Mouse (Mus musculus) layer of hippocampus, adult 18-20 months (tissue): ENCODE data around the gene Sfi1. TPM values are rescaled to one million over a fixed set of nuclear protein-coding genes. Genes with fewer than 3 reads are reported as not detected.
"Not testable (repeated sequence)": the region's sequence is repeated elsewhere in the genome, so short reads cannot be mapped to it uniquely, and the experiment has no call there.

Experiments
- DNase-seq, 2 experiments: peaks; one replicate each; pipeline ENCODE4 v3.0.0; 2022; ENCODE audit warnings: low spot score in 2 of 2
- total RNA-seq, 2 experiments: library from RNA; stranded (reverse); gene quantifications; 2 replicates each; pipeline ENCODE4 v1.2.3; 2021

The Sfi1 gene
- total RNA-seq, 2 experiments from 2014 or later: 53.9 to 67.2 TPM

- not testable (repeated sequence) for DNase-seq
Observed at GRCm38 (mm10) chr11:3145359-3146165, 47.7 kb downstream of the Sfi1 start.

- not testable (repeated sequence) for DNase-seq
Observed at GRCm38 (mm10) chr11:3143984-3144383, 49.3 kb downstream of the Sfi1 start.

GRCm38 (mm10) chr11:3142413-3142812, 50.9 kb downstream of the Sfi1 start:
- peak; percentile 83 to 89 for DNase-seq

- not testable (repeated sequence) for DNase-seq
Observed at GRCm38 (mm10) chr11:3140967-3141535, 52.2 kb downstream of the Sfi1 start.

GRCm38 (mm10) chr11:3138323-3138722, 54.9 kb downstream of the Sfi1 start:
- not testable (repeated sequence) for DNase-seq

GRCm38 (mm10) chr11:3137279-3137678, 56.0 kb downstream of the Sfi1 start:
- peak in 1 of 2 experiments; percentile 51 for DNase-seq

- DNase-seq: not testable (repeated sequence)
Observed at GRCm38 (mm10) chr11:3135956-3136355, 57.3 kb downstream of the Sfi1 start.

GRCm38 (mm10) chr11:3135391-3135790, 57.9 kb downstream of the Sfi1 start:
- not testable (repeated sequence) for DNase-seq

GRCm38 (mm10) chr11:3133360-3133759, 59.9 kb downstream of the Sfi1 start:
- DNase-seq: not testable (repeated sequence)

GRCm38 (mm10) chr11:3132957-3133356, 60.3 kb downstream of the Sfi1 start:
- not testable (repeated sequence) for DNase-seq

- peak; percentile 72 to 81 for DNase-seq
Observed at GRCm38 (mm10) chr11:3132001-3132400, 61.3 kb downstream of the Sfi1 start.

- peak; percentile 87 to 88 for DNase-seq
Observed at GRCm38 (mm10) chr11:3129852-3130251, 63.4 kb downstream of the Sfi1 start.

GRCm38 (mm10) chr11:3129276-3129675, 64.0 kb downstream of the Sfi1 start:
- not testable (repeated sequence) for DNase-seq

GRCm38 (mm10) chr11:3127303-3127795, 65.9 kb downstream of the Sfi1 start:
- not testable (repeated sequence) for DNase-seq

- peak; percentile 98 for DNase-seq
Observed at GRCm38 (mm10) chr11:3126478-3127302, 66.6 kb downstream of the Sfi1 start.

- DNase-seq: not testable (repeated sequence)
Observed at GRCm38 (mm10) chr11:3125922-3126321, 67.3 kb downstream of the Sfi1 start.

- not testable (repeated sequence) for DNase-seq
Observed at GRCm38 (mm10) chr11:3124932-3125810, 68.1 kb downstream of the Sfi1 start.

- no peak for DNase-seq
Observed at GRCm38 (mm10) chr11:3114403-3114802, 78.9 kb downstream of the Sfi1 start.

- DNase-seq: no peak
Observed at GRCm38 (mm10) chr11:3106154-3106553, 87.1 kb downstream of the Sfi1 start.

GRCm38 (mm10) chr11:3105261-3105731, 88.0 kb downstream of the Sfi1 start:
- no peak for DNase-seq
